Mouse (Mus musculus): ENCODE results near the gene Elac2.

The Elac2 gene

DNA sequence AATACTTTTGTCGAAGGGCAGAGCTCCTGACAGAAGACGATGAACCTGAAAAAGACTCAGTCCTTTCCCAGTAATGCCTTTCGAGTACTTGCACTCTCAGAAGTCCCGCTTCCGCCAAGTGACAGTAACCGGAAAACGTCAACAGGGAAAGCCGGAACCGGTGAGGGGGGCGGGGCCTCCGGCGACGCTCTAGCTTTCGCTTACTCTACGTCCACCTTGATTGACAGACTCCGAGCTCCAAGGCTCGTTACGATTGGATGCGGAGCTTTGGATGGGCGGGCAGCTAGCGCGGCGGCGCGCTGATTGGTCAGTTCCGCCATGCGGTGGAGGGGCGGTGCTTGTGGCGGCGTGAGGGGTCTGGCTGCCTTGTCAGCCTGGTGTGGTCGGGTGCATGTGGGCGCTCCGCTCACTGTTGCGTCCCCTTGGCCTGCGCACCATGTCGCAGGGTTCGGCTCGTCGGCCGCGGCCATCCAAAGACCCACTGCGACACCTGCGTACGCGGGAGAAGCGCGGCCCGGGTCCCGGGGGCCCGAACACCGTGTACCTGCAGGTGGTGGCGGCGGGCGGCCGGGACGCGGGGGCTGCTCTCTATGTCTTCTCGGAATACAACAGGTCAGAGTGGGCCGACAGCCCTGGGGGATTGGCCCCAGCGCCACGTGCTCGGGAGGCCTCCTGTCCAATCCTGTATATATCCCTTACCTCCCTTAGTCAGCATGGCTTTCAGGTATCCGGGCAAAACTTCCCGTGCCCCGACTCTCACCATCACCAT lies at the start of gene Elac2:
Elac2 (plus strand) TSS at position 319 of the 769 bp plus-strand sequence.
- DNase-seq (ENCODE audit: low read depth in 2 of 2, low spot score in 2 of 2), result peak; percentile 95 to 96

DNA sequence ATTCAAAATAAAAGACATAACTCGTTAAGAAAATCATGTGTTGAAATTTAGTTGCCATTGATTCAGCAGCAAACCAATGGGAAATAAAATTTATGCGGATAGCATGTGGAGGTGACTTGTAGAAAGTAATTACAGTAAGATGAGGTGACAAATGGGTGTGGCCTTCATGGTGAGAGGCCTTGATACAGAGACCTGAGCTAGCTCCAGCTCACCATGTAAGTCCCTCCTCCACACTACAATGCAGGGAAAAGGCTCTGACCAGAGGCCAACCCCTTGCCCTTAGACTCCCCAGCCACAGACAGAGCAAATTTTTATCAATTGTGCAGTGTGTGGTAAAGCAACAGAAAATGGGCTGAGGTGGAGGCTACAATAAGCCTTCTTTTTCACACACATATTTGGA lies 49.7 kb upstream of the Elac2 start:
- no peak for DNase-seq (ENCODE audit: low read depth in 2 of 2, low spot score in 2 of 2)

DNA sequence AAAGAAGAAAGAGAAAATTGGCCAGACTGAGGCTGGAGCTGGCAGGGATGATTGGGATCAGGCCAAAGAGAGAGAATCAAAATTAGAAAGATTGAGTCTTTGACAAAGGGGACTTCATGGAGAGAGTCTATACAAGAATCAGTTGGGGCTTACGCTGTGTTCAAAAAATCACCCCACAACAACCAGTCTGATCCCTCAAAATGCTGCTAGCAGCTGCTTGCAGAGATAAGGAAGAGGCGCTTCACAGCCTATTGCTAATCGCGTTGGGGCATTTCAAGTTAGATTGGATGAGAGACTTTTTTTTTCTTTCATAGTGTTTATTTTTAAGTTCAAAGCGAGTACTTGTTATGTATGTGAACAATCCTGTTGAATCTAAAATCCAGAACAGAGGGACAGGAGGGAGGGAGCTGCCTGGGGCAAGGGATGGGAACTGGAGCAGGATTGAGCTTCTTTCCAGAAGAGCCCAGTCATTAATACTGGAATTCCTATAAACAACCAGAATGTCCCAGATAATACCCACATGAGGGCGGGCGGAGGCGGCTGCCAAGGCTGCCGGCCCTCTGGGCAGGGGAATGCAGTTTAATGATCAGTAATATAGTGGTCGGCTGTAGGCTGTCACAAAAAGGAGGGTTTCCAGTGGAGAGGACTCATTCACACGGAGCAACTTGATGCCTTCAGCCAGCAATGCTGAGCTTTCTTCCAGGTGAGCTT lies 47.6 kb upstream of the Elac2 start:
- DNase-seq (ENCODE audit: low read depth in 2 of 2, low spot score in 2 of 2), result no peak

DNA sequence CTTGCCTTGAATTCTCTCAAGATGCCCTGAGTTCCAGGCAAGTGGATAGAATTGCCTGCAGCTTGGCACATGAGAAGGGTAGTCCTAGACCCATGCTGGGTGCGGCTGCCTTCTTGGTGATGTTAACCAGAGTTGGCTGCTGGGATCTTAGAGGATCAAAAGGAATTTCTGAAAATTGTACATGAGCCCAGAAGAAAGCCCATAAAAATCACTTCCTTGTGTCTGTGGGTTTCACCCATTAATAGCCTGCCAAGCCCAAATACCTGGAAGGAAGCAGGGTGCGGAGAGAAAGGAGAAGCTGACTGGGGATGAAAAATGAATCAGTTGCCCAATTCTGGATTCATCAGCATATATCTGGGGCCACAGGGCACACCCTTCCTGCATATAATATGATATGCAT lies 41.6 kb upstream of the Elac2 start:
- DNase-seq (ENCODE audit: low read depth in 2 of 2, low spot score in 2 of 2), result no peak

DNA sequence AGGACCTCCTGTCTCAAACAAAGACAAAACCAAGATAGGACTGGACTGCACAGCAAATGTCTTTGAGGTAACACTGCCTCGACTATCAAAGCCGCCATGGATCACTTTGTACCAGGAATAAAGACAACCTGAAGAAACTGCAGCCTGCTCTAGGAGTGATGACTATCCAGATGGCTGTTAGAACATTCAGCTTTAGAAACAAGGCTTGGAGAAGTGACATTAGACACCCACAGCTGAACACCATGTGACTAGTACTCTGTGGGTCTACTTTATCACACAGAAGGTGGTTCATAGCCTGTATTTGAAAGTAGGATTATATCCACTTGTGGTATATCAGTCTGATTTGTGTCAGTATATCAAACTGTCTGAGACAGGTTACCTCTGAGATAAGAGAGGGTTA lies 37.6 kb upstream of the Elac2 start:
- no peak for DNase-seq (ENCODE audit: low read depth in 2 of 2, low spot score in 2 of 2)

DNA sequence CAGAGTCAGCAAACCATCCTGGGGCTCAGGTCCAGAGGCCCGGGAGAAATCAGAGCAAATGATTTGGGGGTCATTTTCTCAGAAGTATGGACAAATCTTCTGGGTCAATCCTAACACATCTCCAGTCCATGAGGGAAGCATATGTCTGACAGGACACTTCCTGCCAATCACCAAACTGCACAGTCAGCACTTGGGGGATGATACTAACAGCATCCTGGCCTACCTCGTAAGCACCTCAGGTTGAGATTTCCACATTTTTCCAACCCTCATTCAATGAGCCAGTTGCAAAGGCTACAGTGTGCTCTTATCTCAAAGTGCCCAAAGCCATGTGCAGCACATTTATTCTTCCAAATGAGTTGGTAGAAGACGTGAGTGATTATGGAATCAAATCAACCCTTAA lies 29.1 kb upstream of the Elac2 start:
- no peak for DNase-seq (ENCODE audit: low read depth in 2 of 2, low spot score in 2 of 2)

DNA sequence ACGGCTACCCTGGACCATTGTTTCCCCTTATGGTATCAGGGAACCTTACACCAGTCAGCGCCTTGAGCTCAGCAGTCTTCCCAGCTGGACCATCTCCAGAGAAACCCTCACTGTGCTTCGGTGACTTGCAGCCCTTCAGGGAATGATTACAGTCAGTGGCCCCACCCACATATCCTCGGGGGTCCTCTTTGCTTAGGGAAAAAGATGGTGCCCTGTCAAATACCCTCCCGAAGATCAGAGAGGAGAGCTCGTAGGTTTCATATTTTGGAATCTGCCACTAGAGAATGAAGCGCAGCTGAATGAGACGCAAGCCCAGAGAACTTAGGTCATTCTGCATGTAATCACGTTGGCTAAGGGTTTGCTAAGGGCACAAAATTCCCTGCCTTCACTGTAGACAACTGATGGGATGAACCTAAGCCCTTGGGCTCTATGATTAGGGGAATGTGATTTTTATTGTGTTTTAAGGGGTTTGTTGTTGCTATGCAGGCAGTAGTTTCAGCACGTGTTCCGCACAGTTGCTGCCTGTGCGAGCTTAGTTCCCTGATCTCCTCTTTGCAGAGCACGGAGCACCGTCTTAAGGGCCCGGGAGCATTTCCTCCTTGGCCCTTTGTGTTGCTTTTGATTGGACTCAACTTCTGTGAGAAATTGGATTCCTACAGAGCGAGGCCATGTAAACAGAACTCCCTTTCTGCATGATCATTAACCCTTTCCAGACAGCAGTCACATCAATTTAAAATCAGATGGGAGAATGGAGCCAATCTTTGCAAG lies 21.7 kb upstream of the Elac2 start:
- no peak for DNase-seq (ENCODE audit: low read depth in 2 of 2, low spot score in 2 of 2)

DNA sequence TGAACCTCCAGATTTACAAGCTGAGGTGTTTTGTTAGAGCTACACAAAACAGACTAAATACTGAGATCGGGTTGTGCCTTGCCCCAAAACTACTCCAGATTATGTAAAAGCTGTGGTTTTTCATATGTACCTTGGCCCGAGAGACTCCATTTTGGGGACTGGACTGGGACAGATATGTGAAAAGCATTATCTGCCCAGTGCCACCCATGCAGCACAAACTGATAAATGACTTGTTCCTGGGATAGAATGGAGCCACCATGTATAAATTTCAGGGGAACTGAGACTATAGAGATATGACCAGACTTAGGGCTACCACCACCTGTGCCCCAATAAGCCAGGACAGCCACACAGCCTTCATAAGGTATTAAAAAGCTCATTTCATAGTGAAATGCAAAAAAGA lies 16.2 kb upstream of the Elac2 start:
- DNase-seq (ENCODE audit: low read depth in 2 of 2, low spot score in 2 of 2), result no peak

DNA sequence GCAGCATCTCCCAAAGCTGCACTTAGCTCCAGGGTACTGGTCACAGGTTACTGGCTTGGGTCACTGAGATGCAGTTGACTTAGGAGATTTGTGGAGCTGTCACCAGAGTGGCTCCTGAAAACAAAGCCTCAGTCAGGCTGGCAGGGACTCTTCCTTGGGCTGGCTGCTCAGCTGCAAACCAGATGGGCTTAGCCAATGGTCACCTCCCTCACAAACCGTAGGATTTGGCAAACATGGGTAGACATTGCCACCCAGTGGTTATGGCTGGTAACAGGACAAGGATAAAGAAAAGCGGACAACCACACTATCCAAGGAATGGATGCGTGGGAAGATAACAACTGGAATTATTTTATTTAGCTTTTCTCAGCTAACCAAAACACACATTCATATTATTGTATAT lies 10.3 kb upstream of the Elac2 start:
- no peak for DNase-seq (ENCODE audit: low read depth in 2 of 2, low spot score in 2 of 2)

DNA sequence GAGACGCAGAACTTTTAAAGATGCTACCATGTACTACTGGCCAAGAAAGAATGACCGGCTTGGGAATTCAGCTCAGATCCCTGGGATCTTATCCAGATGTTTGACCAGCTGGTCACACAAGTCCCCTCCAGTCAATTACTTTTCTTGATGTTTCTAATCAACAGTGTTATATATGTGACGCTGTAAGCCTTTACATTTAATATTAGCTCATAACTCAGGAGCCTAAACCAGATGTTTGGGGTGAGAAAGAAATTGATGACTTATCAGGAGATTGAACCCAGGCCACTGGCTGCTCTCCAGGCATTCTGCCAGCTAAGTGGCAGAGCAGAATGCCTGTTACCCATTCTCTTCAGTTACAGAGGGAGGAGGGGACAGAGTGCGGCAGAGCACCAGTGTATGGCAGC lies 9.9 kb upstream of the Elac2 start:
- no peak for DNase-seq (ENCODE audit: low read depth in 2 of 2, low spot score in 2 of 2)

DNA sequence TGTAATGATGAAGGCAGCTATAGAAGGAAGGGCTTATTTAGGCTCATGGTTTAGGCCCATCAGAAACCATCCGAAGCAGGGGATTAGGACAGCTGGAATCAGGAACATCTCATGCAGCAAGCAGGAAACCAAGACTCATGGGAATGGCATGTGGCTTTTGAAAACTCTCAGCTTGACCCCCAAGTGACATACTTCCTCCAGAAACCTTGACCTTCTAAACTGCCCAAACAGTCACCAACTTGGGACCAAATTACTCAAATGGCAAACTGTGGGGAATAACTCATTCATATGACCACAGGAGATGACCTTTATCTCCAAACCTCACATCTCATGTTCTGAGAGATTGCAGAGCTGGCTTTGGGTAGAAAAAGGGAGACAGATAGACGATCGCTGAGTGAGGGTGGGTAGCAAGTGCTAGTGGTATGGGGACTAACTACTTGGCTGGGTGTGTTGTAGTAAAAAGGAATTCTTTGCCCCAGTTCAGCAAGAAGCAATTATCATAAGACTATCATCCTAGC lies 7.3 kb upstream of the Elac2 start:
- no peak for DNase-seq (ENCODE audit: low read depth in 2 of 2, low spot score in 2 of 2)

DNA sequence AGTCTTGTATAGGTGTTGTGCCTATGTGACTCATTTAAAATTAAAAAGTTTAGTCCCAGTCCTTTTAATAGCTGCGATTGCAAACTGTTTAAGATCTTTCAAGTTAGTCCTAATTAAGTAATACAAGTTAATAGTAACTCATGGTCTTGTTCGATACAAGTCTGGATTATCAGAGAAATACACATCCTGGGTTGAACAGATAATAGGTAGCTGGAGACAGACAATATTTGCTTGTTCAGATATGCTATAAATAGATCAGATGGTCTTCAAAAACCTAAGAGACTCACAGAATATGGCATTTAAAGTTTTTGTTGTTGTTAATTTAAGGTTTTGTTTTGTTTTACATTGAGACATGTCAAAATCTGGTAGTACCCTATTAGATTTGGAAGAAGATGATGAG lies 6.4 kb upstream of the Elac2 start:
- no peak for DNase-seq (ENCODE audit: low read depth in 2 of 2, low spot score in 2 of 2)

DNA sequence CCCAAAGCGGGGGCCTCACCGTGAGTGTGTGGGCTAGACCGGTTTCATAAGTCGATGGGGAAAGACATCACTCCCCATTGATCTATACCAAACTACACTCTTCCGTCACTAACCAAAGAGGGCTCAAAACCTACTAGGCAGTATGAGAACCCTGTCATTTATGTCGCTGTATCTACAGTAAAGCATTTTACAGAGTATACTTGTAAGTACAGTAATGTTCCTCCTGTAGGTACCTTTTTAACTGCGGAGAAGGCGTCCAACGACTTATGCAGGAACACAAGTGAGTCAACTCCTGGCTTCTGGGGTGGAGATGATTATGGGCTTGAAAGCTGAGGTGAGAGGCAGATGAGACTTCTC lies 629 bp downstream of the Elac2 start:
- DNase-seq (ENCODE audit: low read depth in 2 of 2, low spot score in 2 of 2), result no peak

DNA sequence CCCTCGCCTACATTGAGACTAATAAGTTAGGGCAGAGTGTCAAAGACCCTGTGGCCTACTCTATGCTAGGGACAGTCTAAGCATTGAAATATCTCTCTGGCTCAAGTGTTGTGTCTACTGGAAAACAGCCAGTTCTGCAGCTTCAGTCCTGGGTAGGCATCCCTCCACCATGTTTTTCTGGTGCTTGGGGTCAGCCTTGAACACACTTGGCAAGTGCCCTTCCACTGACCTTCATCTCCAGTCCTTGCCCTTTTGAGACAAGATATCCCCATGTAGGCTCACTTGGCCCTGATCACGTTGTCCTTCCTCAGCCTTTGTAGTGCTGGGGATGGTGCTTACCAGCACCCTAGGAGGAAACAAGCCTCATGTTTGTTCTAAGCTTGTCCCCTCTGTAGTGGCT lies 9.7 kb downstream of the Elac2 start:
- no peak for DNase-seq (ENCODE audit: low read depth in 2 of 2, low spot score in 2 of 2)

DNA sequence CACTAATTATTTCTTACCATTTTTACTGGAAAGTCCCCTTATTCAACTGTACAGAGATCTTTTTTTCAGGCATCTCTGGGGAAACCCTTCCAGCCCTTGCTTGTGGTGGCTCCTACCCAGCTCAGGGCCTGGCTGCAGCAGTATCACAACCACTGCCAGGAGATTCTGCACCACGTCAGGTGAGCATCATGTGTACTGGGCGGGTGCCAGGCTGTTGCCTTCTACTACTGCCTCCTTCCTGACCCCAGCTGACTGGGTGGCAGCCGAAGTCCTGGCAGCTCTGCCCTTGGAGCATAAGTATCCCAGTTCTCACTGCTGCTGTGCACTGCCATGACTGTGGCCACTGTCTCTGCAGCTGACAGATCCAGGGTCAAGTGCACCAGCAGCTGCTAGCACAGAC lies 19.6 kb downstream of the Elac2 start:
- no peak for DNase-seq (ENCODE audit: low read depth in 2 of 2, low spot score in 2 of 2)

DNA sequence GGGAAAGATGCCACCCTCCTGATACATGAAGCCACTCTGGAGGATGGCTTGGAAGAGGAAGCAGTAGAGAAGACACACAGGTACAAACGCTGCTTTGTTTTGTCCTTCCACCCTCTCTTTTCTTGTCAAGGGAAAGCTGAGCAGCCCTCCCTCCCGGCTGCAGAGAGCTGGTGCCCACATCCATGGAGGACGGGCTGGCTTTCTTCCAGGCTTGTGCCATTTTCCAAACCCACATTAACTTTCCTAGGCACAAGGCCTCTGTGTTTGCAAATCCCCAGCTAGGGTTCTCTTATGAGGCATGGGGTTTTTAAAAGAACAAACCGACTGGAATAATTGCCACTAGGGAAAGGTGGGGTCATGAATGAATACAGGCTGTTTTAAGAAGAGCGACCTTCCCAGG lies 20.8 kb downstream of the Elac2 start:
- no peak for DNase-seq (ENCODE audit: low read depth in 2 of 2, low spot score in 2 of 2)

DNA sequence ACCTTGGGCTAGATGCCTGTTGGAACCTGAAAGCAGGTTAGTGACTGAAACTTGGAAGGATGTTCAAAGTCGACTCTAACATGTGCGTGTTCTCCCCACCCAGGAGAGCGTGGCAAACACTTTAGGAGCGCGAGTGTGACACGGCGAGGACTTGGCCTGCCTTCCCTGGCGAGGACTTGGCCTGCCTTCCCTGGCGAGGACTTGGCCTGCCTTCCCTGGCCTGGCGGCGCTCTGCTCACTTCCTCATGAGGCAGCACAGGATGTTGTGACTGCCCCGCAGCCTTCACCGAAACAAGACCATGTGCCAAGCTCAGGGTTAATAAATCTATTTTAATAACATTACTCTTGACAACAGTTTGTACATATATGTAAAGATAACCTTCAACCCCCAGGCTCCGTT lies 22.9 kb downstream of the Elac2 start:
- no peak for DNase-seq (ENCODE audit: low read depth in 2 of 2, low spot score in 2 of 2)

DNA sequence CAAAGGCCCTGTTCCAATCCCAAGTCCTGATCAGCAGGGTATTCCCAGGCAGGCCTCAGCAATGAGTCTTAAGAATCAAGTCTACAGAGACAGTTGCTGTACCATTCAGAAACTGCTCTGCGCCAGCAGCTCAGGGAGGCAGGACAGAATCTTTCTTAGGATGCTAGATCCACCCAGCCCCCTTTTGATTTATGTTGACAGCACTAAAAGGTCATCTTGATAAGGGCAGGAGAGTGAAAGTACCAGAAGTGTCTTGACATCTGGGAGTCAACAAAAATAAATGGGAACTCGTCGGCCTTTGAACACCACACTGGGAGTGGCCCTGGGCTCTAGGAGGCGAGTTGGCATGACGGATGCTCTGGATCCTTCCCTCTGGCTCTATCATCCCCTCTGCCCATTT lies 24.8 kb downstream of the Elac2 start:
- no peak for DNase-seq (ENCODE audit: low read depth in 2 of 2, low spot score in 2 of 2)

DNA sequence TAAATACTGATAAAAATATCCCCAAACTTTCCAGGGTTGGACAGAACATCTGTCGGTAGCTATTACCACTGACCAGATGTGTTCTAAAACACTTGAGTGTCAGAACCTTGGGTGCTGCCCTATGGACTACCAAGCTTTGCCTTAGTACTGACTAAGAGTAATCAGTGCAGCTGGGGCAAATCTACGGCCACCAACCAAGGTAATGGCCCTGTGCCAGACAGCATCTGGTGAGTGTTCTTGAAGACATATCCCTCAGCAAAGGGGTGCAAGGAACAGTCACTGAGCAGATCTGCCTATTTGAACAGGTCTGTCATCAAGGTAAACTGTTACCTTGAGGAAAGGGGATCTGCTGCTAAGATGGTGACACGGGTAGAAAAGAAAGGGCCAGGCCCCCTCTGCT lies 26.0 kb downstream of the Elac2 start:
- no peak for DNase-seq (ENCODE audit: low read depth in 2 of 2, low spot score in 2 of 2)

DNA sequence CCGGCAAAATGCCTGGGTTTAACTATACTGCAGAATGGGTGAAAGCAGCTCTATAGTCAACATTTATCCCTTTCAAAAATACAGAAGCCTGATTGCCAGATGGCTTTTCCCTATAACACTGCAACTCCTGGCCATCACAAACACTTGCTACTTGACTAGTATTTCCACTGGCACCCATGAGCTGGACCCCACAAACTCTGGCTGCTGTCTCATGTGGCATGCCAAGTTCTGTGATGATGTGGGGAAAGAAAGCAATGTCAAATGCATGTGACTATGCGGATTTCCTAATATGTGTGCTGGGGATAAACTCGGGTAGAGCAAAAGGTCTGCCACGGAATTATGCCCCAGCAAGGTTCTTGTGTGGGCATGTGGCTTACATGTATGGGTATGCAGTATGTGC lies 27.2 kb downstream of the Elac2 start:
- no peak for DNase-seq (ENCODE audit: low read depth in 2 of 2, low spot score in 2 of 2)

DNA sequence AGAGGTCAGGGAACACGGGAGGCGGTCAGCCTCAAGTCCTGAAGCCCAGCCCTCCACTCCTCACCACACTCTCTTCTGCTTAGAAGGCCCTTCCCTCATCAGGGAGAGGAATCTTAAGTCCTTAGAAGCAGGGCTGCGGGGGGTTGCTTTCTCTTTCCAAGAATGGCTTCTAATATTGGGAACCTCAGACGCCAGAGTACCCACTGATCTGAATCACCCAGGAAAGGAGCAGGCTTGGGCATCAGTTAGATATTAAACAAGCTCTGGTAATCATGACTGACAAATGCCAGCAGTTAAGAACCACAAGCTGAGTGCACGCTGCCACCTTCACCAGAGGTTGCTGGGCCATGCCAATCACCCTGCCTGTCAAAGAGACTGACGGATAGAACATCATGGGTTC lies 35.1 kb downstream of the Elac2 start:
- DNase-seq (ENCODE audit: low read depth in 2 of 2, low spot score in 2 of 2), result no peak

DNA sequence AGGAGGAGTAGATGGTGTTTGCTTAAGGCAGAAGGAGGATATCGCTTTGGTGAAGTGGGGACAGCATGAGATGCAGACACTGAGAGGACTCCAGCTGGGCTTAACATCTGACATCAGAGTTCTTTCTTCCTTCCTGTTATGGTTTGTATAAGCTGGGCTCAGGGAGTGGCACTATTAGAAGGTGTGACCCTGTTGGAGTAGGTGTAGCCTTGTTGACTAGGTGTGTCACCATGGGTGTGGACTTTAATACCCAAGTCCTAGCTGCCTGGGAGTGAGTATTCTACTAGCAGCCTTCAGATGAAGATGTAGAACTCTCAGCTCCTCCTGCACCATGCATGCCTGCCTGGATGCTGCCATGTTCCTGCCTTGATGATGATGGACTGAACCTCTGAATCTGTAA lies 37.9 kb downstream of the Elac2 start:
- no peak for DNase-seq (ENCODE audit: low read depth in 2 of 2, low spot score in 2 of 2)

All from CD8-positive naive resting alpha-beta T cell, adult 2 months (primary cell).